ENCODE assay signal across 31 mouse cellular contexts in genomic region chr5:37083850-37084249, GRCm38 (mm10). TPM values are rescaled to one million over a fixed set of nuclear protein-coding genes. Genes with fewer than 3 reads are reported as not detected.
DNase-seq lines count a peak whose midpoint lies in the region; ATAC-seq and TF ChIP-seq lines count a peak whose summit lies in the region.
"Had no signal": no experiment of that assay in that cellular context is flagged by ENCODE, and none has a peak within 500 bp of the region (broad histone marks: within the 10 kb centered on the region; RNA-seq: fewer than 3 reads in every experiment).

No protein-coding gene starts in this region.

- WGBS in forebrain, embryonic 16.5 days = 56% methylated on average over 9 of the region's 9 CpGs

- no peaks in the 10 kb centered on the region for H3K27me3 ChIP-seq in forebrain, embryonic 16.5 days (replicated peaks; ENCODE audit: control insufficient read depth, insufficient read depth, low read length)
- H3K27me3 ChIP-seq: intestine, embryonic 15.5 days; liver, embryonic 13.5 days had no signal

- 0 out of 2 replicates have a peak, but pooled peaks cover 3% of the 10 kb centered on the region for H3K36me3 ChIP-seq in forebrain, embryonic 16.5 days (ENCODE audit: control insufficient read depth, insufficient read depth)
- H3K36me3 ChIP-seq: embryonic facial prominence, embryonic 13.5 days; hindbrain, embryonic 12.5 days; intestine, embryonic 15.5 days; liver, embryonic 13.5 days; neural tube, embryonic 13.5 days had no signal

- peak; percentile 63 for ATAC-seq in forebrain, embryonic 16.5 days
- ATAC-seq: hindbrain, postnatal 0 days; intestine, embryonic 15.5 days; midbrain, embryonic 13.5 days had no signal

- TF ChIP-seq CTCF in layer of hippocampus, adult 2 months (conservative IDR thresholded peaks at IDR 0.05) = no peak

- no peak overlapping the region for H3K4me2 ChIP-seq in forebrain, embryonic 16.5 days (ENCODE audit: low read length)
- H3K4me2 ChIP-seq: embryonic facial prominence, embryonic 13.5 days; heart, embryonic 11.5 days; hindbrain, embryonic 12.5 days; intestine, embryonic 15.5 days; liver, embryonic 13.5 days; midbrain, embryonic 13.5 days; neural tube, embryonic 13.5 days had no signal

- H3K27ac ChIP-seq in layer of hippocampus, adult 2 months = peak overlapping the region; percentile 89
- peak overlapping the region; percentile 89 for H3K27ac ChIP-seq in forebrain, embryonic 16.5 days (ENCODE audit: low read length)
- H3K27ac ChIP-seq: embryonic facial prominence, embryonic 13.5 days; hindbrain, embryonic 12.5 days; hindbrain, postnatal 0 days; intestine, embryonic 15.5 days; kidney, postnatal 0 days; liver, embryonic 13.5 days; macrophage; midbrain, embryonic 13.5 days; neural tube, embryonic 13.5 days had no signal

- no peaks in the 10 kb centered on the region for H3K9me3 ChIP-seq in forebrain, embryonic 16.5 days (ENCODE audit: control insufficient read depth, low read length)
- H3K9me3 ChIP-seq: embryonic facial prominence, embryonic 13.5 days; hindbrain, embryonic 12.5 days; intestine, embryonic 15.5 days; liver, embryonic 13.5 days; midbrain, embryonic 13.5 days; neural tube, embryonic 13.5 days had no signal

- H3K9ac ChIP-seq in forebrain, embryonic 16.5 days (replicated peaks; ENCODE audit: low read depth, low read length) = no peak overlapping the region
- H3K9ac ChIP-seq: embryonic facial prominence, embryonic 13.5 days; hindbrain, embryonic 12.5 days; intestine, embryonic 15.5 days; liver, embryonic 13.5 days; midbrain, embryonic 13.5 days; neural tube, embryonic 13.5 days had no signal

- DNase-seq in layer of hippocampus, adult 2 months (ENCODE audit: low spot score in 2 of 2) = peak in 1 of 2 experiments; percentile 48
- DNase-seq in layer of hippocampus, postnatal 14 days (ENCODE audit: low spot score in 2 of 2) = no peak
- DNase-seq in right cerebral cortex, postnatal 4 days = peak; percentile 38
- DNase-seq in right cerebral cortex, postnatal 36 days (ENCODE audit: low spot score in 2 of 2) = no peak
- DNase-seq in thymus, postnatal 25 days = no peak
- DNase-seq: adrenal gland, postnatal 25 days; B cell, adult 2 months; cerebellum, adult 9-10 months; cerebellum, postnatal 36 days; embryo, embryonic 11 days; gastrocnemius, postnatal 25 days; heart, adult 11 months; heart, postnatal 36 days; kidney, adult 8-10 months; kidney, postnatal 4 days; liver, embryonic 13.5 days; lung, adult 2 months; lung, postnatal 10 days; right cerebral cortex, postnatal 14 days had no signal

- H3K4me1 ChIP-seq in forebrain, embryonic 16.5 days (replicated peaks; ENCODE audit: control insufficient read depth, insufficient read depth, low read length) = peaks cover 35% of the 10 kb centered on the region
- H3K4me1 ChIP-seq: intestine, embryonic 15.5 days; liver, embryonic 13.5 days had no signal

- H3K4me3 ChIP-seq in layer of hippocampus, adult 2 months = no peak overlapping the region
- no peak overlapping the region for H3K4me3 ChIP-seq in forebrain, embryonic 16.5 days (replicated peaks; ENCODE audit: low read length)
- H3K4me3 ChIP-seq: embryonic facial prominence, embryonic 13.5 days; hindbrain, embryonic 12.5 days; intestine, embryonic 15.5 days; liver, embryonic 13.5 days; midbrain, embryonic 13.5 days; neural tube, embryonic 13.5 days had no signal

RNA-seq across cellular contexts. Expression of gene Gm1043, which starts 1.3 kb away (rescaled TPM):
- total RNA-seq in layer of hippocampus, adult 2 months (2021) = 10 to 100 TPM; 31.8 to 33.1 TPM
- total RNA-seq in layer of hippocampus, postnatal 14 days (2021) = 10 to 100 TPM; 17.5 to 21.6 TPM
- 2.6 and 4.3 TPM in 2 replicates for polyA plus RNA-seq in forebrain, embryonic 16.5 days (2015; fragmentation: Nextera tagmentation; extraction: Ambion mirVana)
- total RNA-seq: gastrocnemius, adult 18-20 months; gastrocnemius, postnatal 25 days; heart, postnatal 36 days had no signal
- polyA plus RNA-seq: embryonic facial prominence, embryonic 13.5 days; heart, embryonic 11.5 days; heart, embryonic 16.5 days; kidney, postnatal 0 days; liver, embryonic 13.5 days; macrophage had no signal
